ENCODE assay signal across 9 mouse cellular contexts in genomic region chr4:45510163-45510562, GRCm38 (mm10). TPM values are rescaled to one million over a fixed set of nuclear protein-coding genes. Genes with fewer than 3 reads are reported as not detected.
DNase-seq lines count a peak whose midpoint lies in the region; ATAC-seq lines count a peak whose summit lies in the region.
"Had no signal": no experiment of that assay in that cellular context is flagged by ENCODE, and none has a peak within 500 bp of the region (broad histone marks: within the 10 kb centered on the region; RNA-seq: fewer than 3 reads in every experiment).

No protein-coding gene starts in this region.

- DNase-seq in lung, adult 18-20 months, result peak; percentile 88 to 92
- DNase-seq in lung, postnatal 14 days, result no peak
- DNase-seq in gastrocnemius, postnatal 10 days, result peak; percentile 65
- peak; percentile 91 to 95 for DNase-seq in kidney, postnatal 36 days
- no peak for DNase-seq in cerebellum, adult 8-10 months
- DNase-seq in left cerebral cortex, adult 11 months (ENCODE audit: low spot score), result no peak

- H3K4me3 ChIP-seq in stomach, embryonic 16.5 days (replicated peaks; ENCODE audit: low read length), result no peak overlapping the region
- H3K4me3 ChIP-seq: hindbrain, embryonic 15.5 days had no signal

- no peak overlapping the region for H3K9ac ChIP-seq in stomach, embryonic 16.5 days (ENCODE audit: low read length)
- H3K9ac ChIP-seq: hindbrain, embryonic 15.5 days had no signal

- no peaks in the 10 kb centered on the region for H3K27me3 ChIP-seq in stomach, embryonic 16.5 days (ENCODE audit: control insufficient read depth, insufficient read depth, low read length)
- H3K27me3 ChIP-seq: hindbrain, embryonic 15.5 days had no signal

- ATAC-seq in stomach, embryonic 16.5 days (ENCODE audit: insufficient read depth, low FRiP score), result 0 out of 2 replicates have a peak, but pooled peaks have one; percentile 14
- ATAC-seq in erythroid progenitor cell, adult 5-6 weeks (replicated peaks; ENCODE audit: low FRiP score, poor library complexity, severe bottlenecking), result no peak

- H3K4me2 ChIP-seq in stomach, embryonic 16.5 days (ENCODE audit: low read depth, low read length), result no peak overlapping the region
- H3K4me2 ChIP-seq: hindbrain, embryonic 15.5 days had no signal

- no peaks in the 10 kb centered on the region for H3K9me3 ChIP-seq in stomach, embryonic 16.5 days (replicated peaks; ENCODE audit: control insufficient read depth, low read length)
- H3K9me3 ChIP-seq: hindbrain, embryonic 15.5 days had no signal

- H3K27ac ChIP-seq in stomach, embryonic 16.5 days (ENCODE audit: low read length), result peak overlapping the region; percentile 64; the same call in 1 of the 2 replicates
- H3K27ac ChIP-seq: hindbrain, embryonic 15.5 days had no signal

- WGBS in stomach, embryonic 16.5 days, result 49% methylated on average over 6 of the region's 6 CpGs

- no peaks in the 10 kb centered on the region for H3K36me3 ChIP-seq in stomach, embryonic 16.5 days (ENCODE audit: control insufficient read depth, insufficient read depth, low read length)
- H3K36me3 ChIP-seq: hindbrain, embryonic 15.5 days had no signal

- H3K4me1 ChIP-seq in stomach, embryonic 16.5 days (ENCODE audit: control insufficient read depth, insufficient read depth, low read length), result peaks cover 63% of the 10 kb centered on the region

RNA-seq across cellular contexts. Expression of gene Shb, which starts 22.1 kb away (rescaled TPM):
- 10 to 100 TPM in 1 of 2 experiments, 1 to 10 TPM in 1; 9.3 to 12.5 TPM for total RNA-seq in gastrocnemius, postnatal 10 days (2021)
- 2.1 and 2.7 TPM in 2 replicates for polyA plus RNA-seq in stomach, embryonic 16.5 days (2015; fragmentation: Nextera tagmentation; extraction: Ambion mirVana)
- 1.3 TPM in 1 of 2 replicates, not detected in the other for total RNA-seq in erythroid progenitor cell, adult 5-6 weeks (2015; ENCODE audit: low replicate concordance)
- 1.5 and 6.5 TPM in 2 replicates for total RNA-seq in erythroid progenitor cell, adult 5-6 weeks (2017; ENCODE audit: low replicate concordance)

Comparison
In these comparisons a context has a peak if more than half of its experiments do, and no peak if none do; other contexts are left out.
1. DNase-seq: peak in lung, adult 18-20 months (2 of 2), gastrocnemius, postnatal 10 days (single experiment) and kidney, postnatal 36 days (2 of 2); none in lung, postnatal 14 days (single experiment), cerebellum, adult 8-10 months (single experiment) and left cerebral cortex, adult 11 months (single experiment).